Mouse (Mus musculus) ES-Bruce4 (cell line): ENCODE data around the gene Mei4.

Experiments
- CTCF ChIP-seq: IDR thresholded peaks from one replicate; pipeline ENCODE4 v1.8.1; 2011; ENCODE audit warnings: low read depth, low read length
- EP300 ChIP-seq: IDR thresholded peaks from 2 replicates; pipeline ENCODE4 v1.6.1; 2011; ENCODE audit warnings: low read depth, low read length; ENCODE audit not compliant: insufficient read depth

DNA sequence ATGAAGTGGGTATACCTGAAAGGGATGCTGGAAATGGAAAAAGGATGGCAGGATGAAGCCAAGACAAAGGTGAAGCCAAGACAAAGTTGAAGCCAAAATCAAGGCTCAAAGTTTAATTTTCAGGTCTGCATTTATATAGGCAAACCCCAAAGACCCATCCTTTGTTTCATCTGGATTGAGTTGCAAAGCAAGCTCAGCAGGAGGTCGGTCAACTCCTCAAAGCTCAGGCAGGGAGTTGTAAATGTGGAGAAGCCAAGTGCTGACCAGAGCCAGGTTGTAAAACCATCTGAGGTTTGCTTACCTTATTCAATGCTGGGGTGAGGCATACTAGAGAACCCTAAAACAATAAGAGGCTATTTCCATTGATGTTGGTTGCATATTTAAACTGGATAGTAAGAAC, 4.6 kb upstream of the Mei4 start:
- TF ChIP-seq CTCF = no peak
- TF ChIP-seq EP300 = no peak
